Mouse (Mus musculus) pancreas, adult 10 weeks (tissue): ENCODE data around the gene 1700020N15Rik. TPM values are rescaled to one million over a fixed set of nuclear protein-coding genes. Genes with fewer than 3 reads are reported as not detected.

Source experiments
- polyA plus RNA-seq: library from polyadenylated mRNA; stranded (reverse); fragments of 350-450 nt; fragmentation: Illumina TruSeq; extraction: RNeasy Lipid Tissue Mini Kit (QIAGEN cat#74804); gene quantifications from one replicate; pipeline ENCODE4 v1.2.3, GENCODE M21; 2015; ENCODE audit warnings: low read depth, low replicate concordance; ENCODE audit not compliant: insufficient read depth

1700020N15Rik gene
- not detected for polyA plus RNA-seq

GRCm38 (mm10) chrX:69945000-69945399 lies at the start of gene 1700020N15Rik:
Gene 1700020N15Rik (plus strand): TSS chrX:69945300.

